Mouse (Mus musculus) heart, embryonic 15.5 days (tissue): ENCODE measurements around the gene Cracr2a. TPM values are rescaled to one million over a fixed set of nuclear protein-coding genes. Genes with fewer than 3 reads are reported as not detected.

Source experiments
- ATAC-seq: fragments of 200-750 bp; cut with Nextera tagmentation; replicated peaks from 2 replicates; pipeline ENCODE4 v1.8.0; 2017; ENCODE audit warnings: low read depth, moderate TSS enrichment; ENCODE audit not compliant: insufficient number of reproducible peaks, insufficient read depth, low FRiP score
- H3K27ac ChIP-seq: fragments of 300-500 bp; sonication (generic); 2 replicates; pipeline ENCODE4 v1.5.1; 2015; ENCODE audit warnings: mild to moderate bottlenecking, inconsistent platforms
- H3K27me3 ChIP-seq: fragments of 300-500 bp; sonication (generic); 2 replicates; pipeline ENCODE4 v1.6.1; 2015; ENCODE audit warnings: inconsistent platforms
- H3K36me3 ChIP-seq: fragments of 300-500 bp; sonication (generic); 2 replicates; pipeline ENCODE4 v1.6.1; 2015; ENCODE audit warnings: mild to moderate bottlenecking, inconsistent platforms
- H3K4me1 ChIP-seq: fragments of 300-500 bp; sonication (generic); replicated peaks from 2 replicates; pipeline ENCODE4 v1.6.1; 2015; ENCODE audit warnings: inconsistent platforms
- H3K4me2 ChIP-seq: fragments of 300-500 bp; sonication (generic); 2 replicates; pipeline ENCODE4 v1.6.1; 2015; ENCODE audit warnings: inconsistent platforms, mild to moderate bottlenecking, moderate library complexity
- H3K4me3 ChIP-seq: fragments of 300-500 bp; sonication (generic); 2 replicates; pipeline ENCODE4 v1.5.1; 2015; ENCODE audit warnings: mild to moderate bottlenecking, inconsistent platforms
- H3K9ac ChIP-seq: fragments of 300-500 bp; sonication (generic); 2 replicates; pipeline ENCODE4 v1.6.1; 2015; ENCODE audit warnings: mild to moderate bottlenecking, inconsistent platforms
- H3K9me3 ChIP-seq: fragments of 300-500 bp; sonication (generic); replicated peaks from 2 replicates; pipeline ENCODE4 v1.6.1; 2016; ENCODE audit warnings: inconsistent platforms
- WGBS: fragments of 180-500 bp; shearing (Covaris S2); methylation state at CpG from one replicate; pipeline ENCODE4 v1.1.7; 2015; ENCODE audit warnings: mixed read lengths; 5-methylcytosine and 5-hydroxymethylcytosine counted together
- polyA plus RNA-seq: library from polyadenylated mRNA; unstranded; fragments of >200 nt; fragmentation: Nextera tagmentation; extraction: Ambion mirVana; gene quantifications from 2 replicates; pipeline ENCODE4 v1.2.1, GENCODE M21; 2015

Gene Cracr2a
- polyA plus RNA-seq, 1 experiment from 2014 or later: 1.3 TPM

DNA sequence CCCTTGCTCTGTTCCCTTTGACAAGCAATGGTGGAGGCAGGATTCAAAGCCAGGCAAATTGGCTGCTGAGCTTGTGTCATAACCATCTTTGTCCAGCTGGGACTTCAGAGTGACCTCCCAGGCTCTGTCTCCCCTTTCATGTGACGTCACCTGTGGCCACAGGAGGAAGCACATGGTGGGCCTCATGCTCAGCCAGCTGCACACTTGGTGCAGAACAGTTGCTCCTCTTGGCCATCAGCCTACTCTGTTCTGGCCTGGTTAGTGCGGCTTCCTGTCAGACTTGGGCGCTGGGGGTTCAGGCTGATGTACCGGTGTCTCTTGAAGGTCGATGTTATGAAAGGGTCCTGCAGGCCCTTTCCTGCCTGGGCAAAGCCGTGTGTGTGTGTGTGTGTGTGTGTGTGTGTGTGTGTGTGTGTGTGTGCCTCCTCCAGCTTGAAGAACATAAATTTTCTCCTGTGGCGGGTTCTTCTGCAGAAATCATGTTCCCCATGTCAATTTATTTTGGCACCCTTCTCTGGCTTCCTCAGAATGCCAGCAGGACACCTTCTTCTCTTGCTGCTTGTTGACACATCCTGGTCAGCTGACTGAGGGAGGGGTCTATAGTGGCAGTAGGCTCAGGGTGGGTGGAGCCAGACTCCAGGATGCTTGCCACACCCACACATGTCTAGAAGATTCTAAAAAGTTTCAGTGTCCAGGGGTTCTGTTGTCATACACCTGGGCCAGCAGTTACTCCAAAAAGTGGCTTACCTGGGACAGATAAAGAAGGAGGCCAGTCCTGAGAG is 5.0 kb downstream of the Cracr2a start:
- ATAC-seq: no peak
- H3K36me3 ChIP-seq: no peaks in the 10 kb centered on the region
- no peak overlapping the region for H3K9ac ChIP-seq
- H3K9me3 ChIP-seq: no peaks in the 10 kb centered on the region
- H3K4me3 ChIP-seq: no peak overlapping the region
- 77% methylated on average over 7 of the region's 7 CpGs for WGBS
- no peaks in the 10 kb centered on the region for H3K27me3 ChIP-seq
- no peak overlapping the region for H3K4me2 ChIP-seq
- peaks cover 18% of the 10 kb centered on the region for H3K4me1 ChIP-seq
- no peak overlapping the region for H3K27ac ChIP-seq

DNA sequence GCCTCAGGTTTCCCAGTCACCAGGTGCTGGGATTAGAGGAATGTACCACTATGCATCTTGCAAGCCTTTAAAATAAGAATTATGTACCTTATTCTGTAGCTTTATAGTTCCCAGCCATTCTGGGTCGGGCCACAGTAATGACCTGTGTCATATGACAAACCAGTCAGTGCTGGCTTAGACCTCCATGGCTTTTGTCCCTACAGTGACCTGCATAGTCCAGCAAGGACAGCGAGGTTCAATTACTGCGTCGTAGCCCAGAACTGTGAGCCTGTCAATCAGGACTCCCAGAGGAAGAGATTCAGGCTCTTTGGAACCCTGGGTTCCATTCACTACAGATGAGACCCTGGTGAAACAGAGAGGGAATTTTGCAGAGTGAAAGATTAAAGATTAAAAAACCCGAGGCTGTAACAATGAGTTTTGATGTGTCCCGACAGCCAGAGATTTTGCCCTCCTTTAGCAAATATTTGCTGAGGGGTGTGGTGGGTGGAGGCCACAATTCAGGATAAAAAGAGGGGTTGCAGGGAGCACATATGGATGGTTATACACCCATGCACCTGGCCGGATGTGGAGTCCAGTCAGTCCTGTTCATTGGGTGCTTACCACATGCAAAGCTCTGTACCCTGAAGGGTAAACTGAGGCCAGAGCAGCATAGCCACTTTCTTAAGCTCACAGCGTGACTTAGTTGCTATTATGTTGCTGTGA is 10.9 kb downstream of the Cracr2a start:
- H3K4me2 ChIP-seq: no peak overlapping the region
- no peak overlapping the region for H3K4me3 ChIP-seq
- H3K4me1 ChIP-seq: no peaks in the 10 kb centered on the region
- no peak overlapping the region for H3K9ac ChIP-seq
- no peaks in the 10 kb centered on the region for H3K9me3 ChIP-seq
- ATAC-seq: no peak
- no peak overlapping the region for H3K27ac ChIP-seq
- no peaks in the 10 kb centered on the region for H3K36me3 ChIP-seq
- WGBS: 71% methylated on average over 8 of the region's 8 CpGs
- H3K27me3 ChIP-seq: no peaks in the 10 kb centered on the region

DNA sequence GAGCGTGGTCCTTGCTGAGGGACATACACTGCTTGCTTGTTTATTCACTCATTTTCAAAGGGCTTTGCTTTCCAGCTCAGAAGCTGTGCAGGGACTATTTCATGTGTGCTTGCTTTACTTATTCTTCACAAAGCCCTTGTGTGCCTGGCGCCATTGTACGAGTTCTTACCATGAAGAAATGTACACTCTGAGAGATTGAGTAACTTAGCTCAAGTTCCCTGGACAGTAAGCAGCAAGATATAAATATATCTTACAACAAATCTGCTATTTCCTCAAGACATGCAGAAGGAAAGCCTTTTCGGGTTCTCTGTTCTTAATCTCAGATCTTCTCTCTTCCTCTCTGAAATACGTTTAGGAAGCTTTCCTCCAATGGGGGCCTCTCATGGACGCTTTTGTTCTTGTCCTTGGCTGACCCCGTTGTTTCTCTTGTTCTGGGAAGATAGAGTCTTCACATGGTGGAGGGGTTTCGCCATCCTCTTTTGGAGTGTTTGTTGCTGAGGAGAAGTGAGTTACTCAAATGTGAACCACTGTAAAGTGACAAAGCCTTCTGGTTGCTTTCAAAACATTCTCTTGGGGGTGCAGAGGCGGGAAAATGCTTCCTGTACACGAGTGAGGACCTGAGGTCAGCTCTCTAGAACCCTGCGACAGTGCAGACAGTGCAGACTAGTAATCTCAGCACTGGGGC is 12.8 kb downstream of the Cracr2a start:
- Histone ChIP-seq H3K9ac (no peak overlapping the region), H3K4me1 (no peaks in the 10 kb centered on the region), H3K9me3 (no peaks in the 10 kb centered on the region), H3K4me3 (no peak overlapping the region), H3K36me3 (no peaks in the 10 kb centered on the region), H3K27me3 (no peaks in the 10 kb centered on the region), H3K4me2 (no peak overlapping the region), H3K27ac (no peak overlapping the region)
- no peak for ATAC-seq
- 60% methylated on average over 11 of the region's 11 CpGs for WGBS

DNA sequence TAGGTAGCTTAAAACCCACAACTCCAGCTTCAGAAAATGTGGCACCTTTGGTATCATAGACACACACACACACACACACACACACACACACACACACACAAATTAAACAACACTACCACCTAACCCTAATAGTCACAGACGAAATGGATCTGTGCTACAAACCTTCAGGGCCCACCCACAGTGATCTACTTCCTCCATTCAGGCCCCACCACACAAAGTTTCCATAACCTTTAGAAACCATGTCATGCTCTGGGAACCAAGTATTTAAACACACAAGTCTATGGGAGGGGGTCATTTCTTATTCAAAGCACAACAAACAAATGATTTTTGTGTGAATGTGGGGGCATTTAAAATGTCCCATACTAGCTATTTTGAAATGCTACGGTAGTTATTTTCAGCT is 14.1 kb downstream of the Cracr2a start:
- Histone ChIP-seq H3K9ac (no peak overlapping the region), H3K36me3 (no peaks in the 10 kb centered on the region), H3K27me3 (no peaks in the 10 kb centered on the region), H3K4me2 (no peak overlapping the region), H3K27ac (no peak overlapping the region), H3K4me3 (no peak overlapping the region), H3K9me3 (no peaks in the 10 kb centered on the region), H3K4me1 (no peaks in the 10 kb centered on the region)
- WGBS: 80% methylated on average over 2 of the region's 2 CpGs
- ATAC-seq: no peak

DNA sequence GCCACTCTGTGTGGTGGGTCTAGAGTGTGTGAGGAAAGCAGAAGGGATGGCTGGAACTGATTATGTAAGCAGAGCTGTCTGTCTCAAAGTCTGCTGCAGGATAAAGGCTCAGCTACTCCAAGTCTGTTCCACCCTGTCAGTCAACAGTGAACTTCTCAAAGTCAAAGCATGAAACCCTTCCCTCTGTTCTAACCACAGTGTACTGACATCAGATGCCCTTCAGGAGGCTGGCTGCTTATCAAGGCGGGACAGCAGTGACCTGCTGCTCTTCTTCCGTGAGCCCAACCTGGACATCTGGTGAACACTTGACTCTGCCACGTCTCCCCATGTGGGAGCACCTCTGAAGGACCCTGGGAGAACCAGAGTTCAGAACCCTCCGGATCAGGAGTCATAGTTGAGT is 16.6 kb downstream of the Cracr2a start:
- peaks cover 11% of the 10 kb centered on the region for H3K4me1 ChIP-seq
- H3K9me3 ChIP-seq: no peaks in the 10 kb centered on the region
- H3K4me2 ChIP-seq: no peak overlapping the region
- no peak overlapping the region for H3K9ac ChIP-seq
- no peak overlapping the region for H3K4me3 ChIP-seq
- 61% methylated on average over 4 of the region's 4 CpGs for WGBS
- no peaks in the 10 kb centered on the region for H3K27me3 ChIP-seq
- no peak for ATAC-seq
- no peaks in the 10 kb centered on the region for H3K36me3 ChIP-seq
- H3K27ac ChIP-seq: no peak overlapping the region

DNA sequence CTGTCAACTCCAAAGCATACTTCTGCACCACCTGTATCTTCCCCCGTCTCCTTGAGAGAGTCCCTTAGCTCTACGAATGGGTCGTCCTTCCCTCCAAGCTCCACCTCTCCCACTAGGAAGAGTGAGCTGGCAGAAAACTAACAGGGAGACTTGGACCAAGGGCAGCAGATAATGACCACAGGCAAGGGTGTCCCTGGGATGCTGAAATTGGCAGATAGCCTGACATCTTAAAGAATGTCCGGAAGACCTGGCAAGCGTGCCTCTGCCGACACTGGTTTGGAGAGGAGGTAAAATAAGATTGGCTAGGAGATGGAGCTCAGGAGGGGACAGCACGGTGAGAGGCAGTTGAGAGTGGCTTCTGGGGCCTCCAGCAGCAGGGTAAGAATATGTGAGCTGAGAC is 17.2 kb downstream of the Cracr2a start:
- ATAC-seq: no peak
- no peaks in the 10 kb centered on the region for H3K9me3 ChIP-seq
- WGBS: 47% methylated on average over 7 of the region's 7 CpGs
- no peak overlapping the region for H3K9ac ChIP-seq
- no peak overlapping the region for H3K4me3 ChIP-seq
- no peaks in the 10 kb centered on the region for H3K27me3 ChIP-seq
- H3K4me1 ChIP-seq: peaks cover 12% of the 10 kb centered on the region
- no peaks in the 10 kb centered on the region for H3K36me3 ChIP-seq
- H3K4me2 ChIP-seq: no peak overlapping the region
- no peak overlapping the region for H3K27ac ChIP-seq

DNA sequence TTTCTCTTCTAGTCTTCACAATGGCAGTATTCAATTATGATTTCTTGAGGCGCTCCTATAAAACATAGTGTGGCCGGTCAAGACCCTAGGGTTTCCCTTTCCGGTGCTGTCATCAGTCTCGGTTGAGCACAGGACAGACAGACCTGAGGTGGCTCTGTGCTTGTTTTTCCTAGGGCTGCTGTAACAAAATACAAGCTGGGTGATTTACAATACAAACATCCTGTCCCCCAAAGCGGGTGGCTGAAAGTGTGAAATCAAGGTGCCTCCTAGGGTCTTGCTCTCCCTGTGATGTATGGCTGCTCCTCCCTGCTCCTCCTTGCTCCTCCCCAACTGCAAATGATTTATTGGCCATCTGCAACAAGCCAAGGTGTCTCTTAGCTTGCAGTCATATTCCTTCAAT is 17.7 kb downstream of the Cracr2a start:
- no peaks in the 10 kb centered on the region for H3K27me3 ChIP-seq
- WGBS: 50% methylated on average over 5 of the region's 5 CpGs
- H3K9ac ChIP-seq: no peak overlapping the region
- no peak overlapping the region for H3K27ac ChIP-seq
- no peak for ATAC-seq
- H3K9me3 ChIP-seq: no peaks in the 10 kb centered on the region
- H3K36me3 ChIP-seq: no peaks in the 10 kb centered on the region
- H3K4me1 ChIP-seq: peaks cover 12% of the 10 kb centered on the region
- H3K4me2 ChIP-seq: no peak overlapping the region
- H3K4me3 ChIP-seq: no peak overlapping the region

DNA sequence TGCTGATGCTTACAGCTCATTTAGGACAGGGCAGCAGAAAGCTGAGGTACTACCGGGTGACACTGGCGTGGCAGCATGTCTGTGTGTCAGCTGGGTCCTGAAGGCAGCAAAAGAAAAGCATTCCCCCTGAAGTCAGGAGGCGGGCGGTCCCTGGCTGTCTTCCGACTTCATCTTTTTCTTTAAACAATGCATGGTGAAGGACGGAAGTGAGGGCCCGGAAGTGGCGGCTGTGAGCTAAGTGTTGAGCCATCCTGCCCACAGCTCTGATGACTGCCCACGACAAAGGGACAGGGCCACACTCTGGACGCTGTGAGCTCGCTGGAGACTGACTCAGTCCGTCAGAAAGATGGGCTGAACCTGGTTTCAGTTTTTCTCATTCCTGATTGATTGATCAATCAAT is 20.8 kb downstream of the Cracr2a start:
- Histone ChIP-seq H3K27ac (peak overlapping the region; percentile 22; the same call in 1 of the 2 replicates), H3K9ac (0 out of 2 replicates have a peak overlapping the region, but pooled peaks have one; percentile 11), H3K4me2 (peak overlapping the region; percentile 70), H3K36me3 (no peaks in the 10 kb centered on the region), H3K9me3 (no peaks in the 10 kb centered on the region), H3K27me3 (no peaks in the 10 kb centered on the region), H3K4me1 (peaks cover 12% of the 10 kb centered on the region), H3K4me3 (peak overlapping the region; percentile 34)
- WGBS: 31% methylated on average over 12 of the region's 12 CpGs
- ATAC-seq: no peak

DNA sequence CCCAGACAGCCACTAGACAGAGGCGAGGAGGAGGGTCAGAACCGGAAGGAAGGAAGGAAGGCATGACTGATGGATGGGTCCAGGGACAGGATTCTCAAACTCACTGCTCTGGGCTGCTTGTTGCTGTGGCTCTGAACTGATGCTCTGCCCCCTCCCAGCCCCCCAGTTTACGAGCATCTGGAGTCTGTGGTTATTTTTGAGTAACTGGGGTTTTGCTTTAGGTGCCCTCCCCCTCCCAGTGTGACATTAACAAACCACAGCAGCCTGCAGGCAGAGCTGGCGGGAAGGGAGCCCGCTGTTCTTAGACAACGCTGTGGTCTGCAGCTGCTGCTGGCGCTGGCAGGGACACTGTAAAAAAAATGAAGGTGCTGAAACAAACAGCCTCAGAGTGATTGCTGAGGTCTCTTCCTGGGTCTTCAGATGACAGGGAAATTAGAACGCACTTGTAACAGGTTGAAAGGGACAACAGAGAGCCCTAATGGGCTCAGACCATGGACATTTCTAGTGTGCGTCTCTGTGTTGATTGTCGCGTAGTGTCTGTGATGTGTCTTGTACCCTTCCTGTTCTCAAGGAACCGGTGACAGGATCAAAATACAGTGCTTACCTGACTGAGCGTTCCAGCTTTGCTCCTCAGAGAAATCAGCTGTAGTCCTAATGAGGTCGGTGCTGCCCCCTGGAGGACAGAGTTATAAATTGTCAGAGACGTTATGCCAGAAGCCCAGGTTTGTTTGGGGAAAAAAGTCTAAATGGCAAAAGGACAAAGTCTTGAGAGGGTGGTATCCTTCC is 21.4 kb downstream of the Cracr2a start:
- peaks cover 12% of the 10 kb centered on the region for H3K4me1 ChIP-seq
- 2% methylated on average over 15 of the region's 15 CpGs for WGBS
- H3K9ac ChIP-seq: 0 out of 2 replicates have a peak overlapping the region, but pooled peaks have one; percentile 11
- H3K36me3 ChIP-seq: no peaks in the 10 kb centered on the region
- H3K27ac ChIP-seq: peak overlapping the region; percentile 22
- H3K4me3 ChIP-seq: peak overlapping the region; percentile 34
- no peaks in the 10 kb centered on the region for H3K27me3 ChIP-seq
- no peak; the same call in 1 of the 2 replicates for ATAC-seq
- H3K9me3 ChIP-seq: no peaks in the 10 kb centered on the region
- peak overlapping the region; percentile 70 for H3K4me2 ChIP-seq

DNA sequence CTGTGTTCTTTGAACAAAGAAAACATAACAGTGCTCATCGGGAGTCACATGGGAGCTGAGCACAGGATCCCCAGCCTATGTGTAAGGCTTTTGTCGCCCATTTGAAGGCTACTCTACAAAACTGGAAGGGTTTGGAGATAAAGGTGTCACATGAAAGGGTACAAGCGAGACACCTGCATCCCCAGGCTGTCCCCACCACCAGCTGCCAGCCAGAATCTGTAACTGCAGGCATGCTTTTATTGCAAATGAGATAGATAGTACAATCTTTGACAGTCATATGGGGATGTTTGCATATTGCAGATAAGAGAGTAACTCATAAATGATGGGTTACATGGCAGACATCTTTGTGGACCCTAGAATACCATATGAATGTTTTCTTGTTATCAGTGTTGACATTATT is 30.3 kb downstream of the Cracr2a start:
- no peak overlapping the region for H3K9ac ChIP-seq
- no peak overlapping the region for H3K4me2 ChIP-seq
- H3K9me3 ChIP-seq: no peaks in the 10 kb centered on the region
- H3K4me1 ChIP-seq: no peaks in the 10 kb centered on the region
- H3K36me3 ChIP-seq: no peaks in the 10 kb centered on the region
- H3K4me3 ChIP-seq: no peak overlapping the region
- H3K27ac ChIP-seq: no peak overlapping the region
- H3K27me3 ChIP-seq: peaks cover 9% of the 10 kb centered on the region; the same call in 1 of the 2 replicates
- no peak for ATAC-seq
- 52% methylated on average over 3 of the region's 3 CpGs for WGBS

DNA sequence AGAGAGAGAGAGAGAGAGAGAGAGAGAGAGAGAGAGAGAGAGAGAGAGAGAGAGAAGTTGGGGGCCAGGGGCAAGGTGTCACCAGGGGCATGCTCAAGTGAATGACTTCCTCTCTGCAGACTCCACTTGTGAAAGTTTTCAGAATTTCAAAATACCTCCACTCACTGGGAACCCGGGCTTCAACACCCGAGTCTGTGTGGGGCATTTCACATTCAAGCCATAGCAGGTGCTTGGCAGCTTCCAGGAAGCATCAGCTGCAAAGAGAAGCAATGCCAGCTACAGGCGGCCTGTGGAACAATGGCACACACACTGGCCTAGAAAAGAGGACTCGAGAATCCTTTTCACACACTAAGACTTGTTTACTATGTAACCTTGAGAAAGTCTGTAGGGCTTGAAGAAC is 32.3 kb downstream of the Cracr2a start:
- Histone ChIP-seq H3K9me3 (no peaks in the 10 kb centered on the region), H3K4me2 (no peak overlapping the region), H3K27me3 (peaks cover 9% of the 10 kb centered on the region; the same call in 1 of the 2 replicates), H3K36me3 (no peaks in the 10 kb centered on the region), H3K9ac (no peak overlapping the region), H3K4me1 (no peaks in the 10 kb centered on the region), H3K27ac (no peak overlapping the region), H3K4me3 (no peak overlapping the region)
- ATAC-seq: no peak
- WGBS: 53% methylated on average over 4 of the region's 4 CpGs
